Mouse (Mus musculus) CD4-positive, CD25-positive, alpha-beta regulatory T cell, adult 2 months (primary cell): ENCODE data around the gene Tulp3.

Experiments
- DNase-seq: peaks from one replicate; pipeline ENCODE4 v3.0.0-alpha.2; 2012; ENCODE audit warnings: low read depth, low spot score

The Tulp3 gene

DNA sequence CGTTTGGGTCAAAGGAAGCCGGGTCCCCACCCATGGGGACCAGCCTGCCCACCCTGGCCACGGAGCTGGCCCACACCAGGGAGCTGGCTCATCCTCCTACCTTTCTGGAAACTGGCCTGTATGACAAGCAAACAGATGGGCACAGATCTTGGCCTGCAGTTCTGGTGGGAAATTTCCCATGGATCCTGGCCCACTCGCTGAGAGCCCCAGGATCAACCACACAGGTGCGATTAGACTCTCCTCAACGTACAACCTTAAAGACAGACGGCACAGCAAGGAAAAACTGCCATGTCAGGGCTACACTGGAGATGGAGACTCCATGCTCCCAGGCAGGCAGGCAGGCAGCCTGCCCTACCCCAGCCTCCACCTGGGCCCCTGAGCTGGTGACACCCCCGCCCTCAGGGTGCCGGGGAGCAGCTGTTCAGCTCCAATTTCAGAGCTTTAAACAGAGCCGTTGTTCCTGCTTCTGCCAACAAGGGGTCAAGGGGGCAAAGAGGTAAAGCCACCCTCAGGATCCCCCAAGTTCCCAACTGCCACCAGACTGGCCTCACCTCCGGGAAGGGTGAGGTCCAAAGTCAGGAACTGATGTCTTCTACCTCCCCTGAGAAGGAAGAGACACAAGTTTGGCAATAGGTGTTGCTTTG is 58.8 kb downstream of the Tulp3 start:
- DNase-seq: no peak

DNA sequence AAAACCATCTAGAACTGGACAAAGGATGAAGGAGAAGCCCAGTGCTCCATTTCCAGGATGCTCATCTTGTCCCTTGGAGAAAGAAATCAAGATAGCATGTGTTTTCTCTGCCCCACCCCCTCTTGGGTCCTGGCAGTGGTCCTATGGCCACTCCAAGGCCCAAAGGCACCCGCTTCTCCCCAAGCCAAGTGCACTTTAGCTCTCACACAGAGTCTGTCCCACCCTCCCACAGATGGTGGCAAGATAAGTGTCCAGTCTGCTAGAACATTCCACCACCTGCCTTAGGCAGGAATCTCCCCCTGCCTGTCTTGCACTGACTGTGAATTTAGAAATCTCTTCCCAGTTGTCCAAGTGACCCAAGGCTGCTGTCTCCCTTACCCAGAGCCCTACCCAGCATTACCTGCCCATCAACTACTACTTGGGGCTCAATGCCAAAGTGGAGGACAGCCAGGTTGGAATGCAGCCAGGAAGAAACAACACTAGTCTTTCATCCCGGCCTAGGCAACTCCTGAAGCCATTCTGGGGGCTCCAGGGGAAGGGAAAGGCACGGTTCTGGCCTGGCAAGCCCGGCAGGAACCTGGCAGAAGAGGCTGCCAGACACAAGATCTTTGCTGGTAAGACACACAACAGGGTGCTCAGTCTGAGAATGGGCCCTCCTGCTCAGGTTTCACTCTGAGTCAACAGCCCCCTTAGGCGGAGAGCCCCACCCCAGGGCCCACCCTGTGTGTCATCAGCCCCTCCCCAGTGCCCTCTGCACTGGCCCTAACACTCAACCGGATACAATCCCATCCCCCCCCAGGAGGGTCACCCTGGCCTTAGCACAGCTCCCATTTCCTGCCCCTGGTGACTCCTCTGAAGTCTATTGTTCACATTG is 59.5 kb downstream of the Tulp3 start:
- no peak for DNase-seq

DNA sequence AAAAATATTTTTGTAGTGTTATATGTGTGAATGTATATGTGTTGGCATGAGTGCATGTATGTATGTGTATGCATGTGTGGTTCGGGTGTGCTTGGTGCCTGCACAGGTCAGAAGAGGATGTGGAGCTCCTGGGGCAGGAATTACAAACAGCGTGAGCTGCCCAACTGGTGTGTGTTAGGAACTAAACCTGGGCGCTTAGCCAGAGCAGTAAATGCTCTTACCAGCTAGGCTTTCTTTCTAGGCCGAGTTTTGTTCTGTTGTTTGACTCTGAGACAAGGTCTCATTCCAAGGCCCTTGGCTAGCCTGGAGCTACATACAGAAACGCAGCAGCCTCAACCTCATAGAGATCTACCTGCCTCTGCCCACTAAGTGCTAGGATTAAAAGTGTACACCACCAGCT is 64.4 kb downstream of the Tulp3 start:
- no peak for DNase-seq

DNA sequence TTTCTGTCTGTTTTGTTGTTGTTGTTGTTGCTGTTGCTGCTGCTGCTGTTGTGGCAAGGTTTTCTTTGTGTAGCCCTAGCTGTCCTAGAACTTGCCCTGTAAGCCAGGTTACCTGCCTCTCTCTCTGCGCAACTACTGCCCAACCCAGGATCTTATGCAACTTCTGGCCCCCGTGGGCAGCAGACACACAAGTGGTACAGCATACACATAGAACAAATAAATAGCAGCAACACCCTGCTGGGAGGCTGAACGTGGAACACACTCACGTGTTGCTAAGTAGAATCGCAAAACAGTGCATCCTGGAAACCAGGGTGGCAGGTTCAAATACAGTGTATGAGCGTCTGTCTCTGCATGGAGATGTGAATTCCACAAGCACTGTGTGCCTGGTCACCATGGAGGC is 67.0 kb downstream of the Tulp3 start:
- DNase-seq: no peak

DNA sequence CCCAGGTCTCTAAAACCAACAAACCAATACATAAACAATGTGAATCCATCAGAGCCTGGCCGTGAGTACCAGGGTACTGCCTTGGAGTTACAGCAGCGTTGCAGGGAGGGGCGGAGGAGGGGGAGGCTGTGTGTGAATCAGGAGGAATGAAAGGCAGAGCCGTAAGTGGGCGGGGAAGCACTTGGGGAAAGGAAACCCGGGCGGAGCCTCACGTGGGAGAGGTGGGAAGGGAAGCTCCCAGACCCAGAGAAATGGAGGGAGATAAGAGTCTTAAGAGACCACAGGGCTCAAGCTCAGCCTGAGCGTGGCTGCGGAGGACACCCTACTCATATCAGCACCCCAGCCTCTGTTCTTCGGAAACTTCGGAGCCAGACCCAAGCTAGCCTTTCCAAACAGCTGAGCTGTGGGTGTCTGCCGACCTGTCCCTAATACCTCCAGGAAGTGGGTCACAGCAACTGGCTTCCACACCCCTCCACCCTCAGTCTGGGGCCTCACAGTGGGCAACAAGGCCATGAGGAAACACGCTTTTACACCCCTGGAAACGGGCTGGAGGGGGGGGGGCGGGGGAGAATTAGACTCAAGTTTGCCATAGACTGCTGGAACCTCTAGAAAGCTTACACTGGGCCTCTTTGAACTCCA is 69.7 kb downstream of the Tulp3 start:
- DNase-seq: no peak

DNA sequence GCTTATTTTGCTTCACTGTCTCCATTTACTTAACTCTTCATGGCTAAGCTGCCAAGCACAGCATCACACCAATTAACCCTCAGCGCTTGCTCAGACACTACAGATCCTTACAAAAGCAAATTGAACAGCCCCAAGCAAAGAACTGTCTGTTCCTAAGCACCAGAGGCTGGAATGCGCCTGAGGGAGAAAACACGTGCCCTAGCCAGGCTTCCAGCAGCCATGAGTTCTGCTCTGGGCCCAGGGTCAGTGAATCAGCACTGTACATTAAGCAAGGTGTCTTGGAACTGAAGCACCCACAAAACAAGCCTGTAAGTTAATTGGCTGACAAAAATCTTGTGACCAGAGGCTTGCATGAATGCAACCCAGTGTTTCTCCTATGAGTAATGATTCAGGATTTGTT is 73.5 kb downstream of the Tulp3 start:
- no peak for DNase-seq

DNA sequence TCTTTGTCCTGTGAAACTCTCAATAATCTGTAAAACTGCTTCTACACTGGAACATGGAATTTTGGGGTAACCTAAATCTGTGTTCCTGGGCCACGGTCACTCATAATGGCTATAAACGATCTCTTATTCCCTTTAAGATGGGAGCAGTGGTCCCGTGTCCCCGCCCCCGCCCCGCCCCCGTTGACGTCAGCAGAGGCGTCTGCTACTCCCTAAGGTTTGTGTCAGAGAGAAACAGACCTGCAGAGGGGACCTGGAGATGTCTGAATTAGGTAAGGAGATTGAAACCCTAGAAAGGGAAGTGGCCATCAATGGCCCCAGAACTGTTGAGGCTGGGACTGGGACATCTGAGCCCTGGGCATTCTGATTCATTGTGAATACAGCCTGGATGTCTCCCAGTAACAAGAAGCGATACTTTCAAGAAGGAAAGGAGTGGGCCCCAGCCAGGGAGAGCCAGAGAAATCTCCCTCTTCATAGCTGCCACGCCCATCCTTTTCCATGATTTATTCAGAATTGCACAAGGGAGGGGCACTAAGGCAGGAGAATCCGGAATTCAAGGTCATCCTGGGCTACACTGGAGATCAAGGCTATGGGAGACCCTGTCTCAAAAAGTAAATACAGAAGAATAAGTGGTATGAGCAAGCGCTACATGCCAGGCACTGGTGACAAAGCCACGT is 75.0 kb downstream of the Tulp3 start:
- DNase-seq: no peak

DNA sequence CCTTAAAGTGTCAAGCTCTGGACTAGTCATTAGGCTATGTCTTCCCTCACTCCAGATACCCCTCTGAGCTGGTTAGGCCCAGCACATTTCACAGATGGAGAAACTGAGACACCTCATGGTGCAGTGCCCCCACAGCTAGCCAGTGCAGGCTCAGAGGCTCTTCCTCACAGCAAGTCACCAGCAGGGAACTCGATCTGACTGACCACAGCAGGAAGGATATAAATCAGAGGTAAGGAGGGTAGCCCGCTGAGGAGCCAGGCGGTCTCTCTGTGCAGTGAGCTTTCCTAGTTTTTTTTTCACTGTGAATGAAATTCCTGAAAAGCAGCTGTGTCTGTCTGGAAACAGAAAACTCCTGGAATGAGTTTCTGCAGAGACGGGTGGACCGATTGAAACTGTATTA is 76.0 kb downstream of the Tulp3 start:
- DNase-seq: no peak

DNA sequence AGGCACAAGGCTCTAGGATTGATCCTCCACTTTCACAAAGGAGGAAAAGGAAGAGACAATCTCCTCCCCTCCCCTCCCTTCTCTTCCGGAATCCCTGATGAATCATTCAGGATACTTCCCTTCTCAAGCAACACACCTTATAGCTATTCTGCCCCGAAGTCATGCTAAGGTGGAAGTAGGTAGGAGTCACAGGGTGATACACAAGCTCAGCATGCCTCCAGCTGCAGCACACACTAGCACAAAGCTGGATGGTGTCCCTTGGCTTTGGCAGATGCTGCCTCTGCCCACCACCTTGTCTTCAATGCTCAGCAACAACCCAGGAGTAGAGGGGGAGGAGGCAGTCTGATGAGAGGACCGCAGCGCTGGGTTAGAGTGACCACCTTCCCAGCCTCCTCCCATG is 76.6 kb downstream of the Tulp3 start:
- no peak for DNase-seq

DNA sequence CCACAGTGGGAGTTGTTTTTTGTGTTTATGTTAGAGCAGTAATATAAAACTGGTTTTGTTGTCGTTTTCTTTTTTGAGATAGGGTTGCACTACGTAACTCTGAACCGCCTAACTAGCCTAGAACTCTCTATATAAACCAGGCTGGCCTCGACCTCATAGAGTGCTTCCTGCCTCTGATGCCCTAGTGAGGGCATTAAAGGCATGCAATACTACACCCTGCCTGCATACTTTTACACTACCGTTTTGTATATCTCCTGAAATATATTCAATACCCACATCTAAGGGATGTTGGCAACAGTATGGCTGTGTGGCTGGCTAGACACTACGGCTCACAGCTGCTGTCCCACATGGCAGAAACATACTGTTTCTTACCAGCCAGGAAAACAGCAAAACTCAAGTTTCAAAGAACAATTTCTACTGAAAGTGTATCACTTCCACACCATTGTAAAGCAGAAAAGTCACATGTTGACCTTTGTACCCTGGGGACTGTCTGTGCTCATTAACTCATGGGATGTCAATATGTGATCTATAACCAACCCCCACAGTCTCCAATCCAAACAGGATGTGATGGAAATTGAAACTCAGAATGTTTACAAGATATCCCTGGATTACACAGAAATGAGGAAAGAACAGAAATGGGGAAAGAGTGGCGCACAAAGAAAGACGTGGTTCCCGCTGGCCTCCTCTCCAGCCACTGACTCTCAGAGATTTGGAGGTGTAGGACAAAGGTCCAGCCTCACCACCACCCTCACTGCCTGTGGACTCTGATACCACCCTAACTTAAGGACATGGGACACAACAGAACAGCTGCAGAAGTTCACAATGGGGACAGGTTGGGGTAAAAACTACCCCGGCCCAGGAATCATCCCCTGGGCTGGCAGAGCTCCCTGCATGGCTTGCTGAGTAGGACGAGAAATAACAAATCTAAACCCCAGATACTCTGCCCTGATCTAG is 78.2 kb downstream of the Tulp3 start:
- no peak for DNase-seq

DNA sequence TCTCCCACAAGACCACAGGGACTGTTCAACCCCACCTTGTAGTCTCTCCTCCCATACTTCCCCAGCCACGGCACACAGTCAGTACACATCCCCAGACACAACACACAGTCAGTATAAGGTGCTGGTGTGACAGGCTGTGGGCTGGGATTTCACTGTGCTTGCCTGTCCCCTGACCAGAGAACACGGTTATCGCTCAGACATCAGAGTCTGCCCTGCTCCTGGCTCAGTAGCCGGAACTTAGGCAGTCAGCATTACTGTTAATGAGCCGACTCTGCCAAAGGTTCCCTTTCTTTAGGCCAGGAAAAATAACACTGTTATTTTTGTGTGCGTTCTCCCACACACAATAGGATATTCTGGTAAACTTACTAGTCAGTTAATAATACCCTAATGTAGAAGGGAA is 79.3 kb downstream of the Tulp3 start:
- DNase-seq: no peak

DNA sequence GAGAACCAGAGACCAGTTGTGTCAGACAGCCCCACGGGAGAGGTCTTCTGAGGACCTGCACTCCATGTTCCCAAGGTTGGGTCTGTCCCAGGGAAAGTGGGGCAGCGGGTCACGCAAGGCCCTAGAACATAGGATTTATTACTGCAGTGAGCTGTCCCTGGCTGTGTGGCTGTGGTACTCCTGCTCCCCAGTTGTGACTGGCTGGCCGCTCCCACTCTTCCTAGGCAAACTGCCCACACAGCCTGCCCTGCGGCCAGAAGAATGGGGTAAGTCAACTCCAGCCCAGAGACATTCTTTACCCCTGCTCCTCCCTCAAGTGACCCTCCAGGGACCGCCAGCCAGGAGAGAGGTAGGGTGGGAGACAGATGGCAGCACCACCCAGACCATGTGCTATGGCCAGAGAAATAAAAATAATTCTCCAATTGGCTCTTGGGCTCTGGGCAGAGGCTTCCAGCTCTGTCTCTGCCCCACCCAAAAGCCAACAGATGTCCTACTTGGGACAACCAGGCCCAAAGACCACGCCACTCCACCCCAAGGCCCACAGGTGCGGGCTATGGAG is 80.1 kb downstream of the Tulp3 start:
- no peak for DNase-seq

DNA sequence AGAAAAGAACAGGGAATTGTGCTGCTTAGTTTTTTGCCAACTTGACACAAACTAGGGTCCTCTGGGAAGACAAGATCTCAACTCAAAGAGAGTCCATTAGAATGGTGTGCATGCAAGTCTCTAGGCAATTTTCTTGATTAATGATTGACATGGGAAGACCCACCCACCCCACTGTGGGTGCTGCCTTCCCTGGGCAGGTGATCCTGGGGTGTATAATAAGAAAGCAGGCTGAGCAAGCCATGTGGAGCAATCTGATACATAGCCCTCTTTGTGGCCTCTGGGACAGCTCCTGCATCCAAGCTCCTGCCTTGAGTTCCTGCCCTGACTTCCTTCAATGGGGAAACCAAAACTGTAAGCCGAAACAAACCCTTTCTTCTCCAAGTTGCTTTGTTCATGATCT is 82.1 kb downstream of the Tulp3 start:
- DNase-seq: no peak

DNA sequence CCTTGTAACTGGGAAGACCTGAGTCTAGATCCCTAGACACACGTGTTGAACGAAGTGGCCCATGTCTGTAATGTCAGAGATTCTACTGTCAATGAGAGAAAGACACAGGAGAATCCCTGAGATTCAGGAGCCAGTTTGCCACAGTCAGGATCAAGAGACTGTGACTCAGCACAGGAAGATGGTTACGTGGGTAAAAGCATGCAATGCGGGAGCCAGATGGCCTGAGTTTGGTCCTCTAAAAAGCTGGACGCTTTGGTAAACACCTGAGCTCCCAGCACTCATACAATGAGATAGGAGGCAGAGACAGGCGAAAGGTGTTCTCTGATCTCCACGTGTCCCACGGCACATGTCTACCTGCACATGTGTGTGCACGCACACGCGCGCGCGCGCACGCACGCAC is 82.9 kb downstream of the Tulp3 start:
- no peak for DNase-seq
